Mouse (Mus musculus) MEL (cell line): ENCODE data around the gene Rarb. TPM values are rescaled to one million over a fixed set of nuclear protein-coding genes. Genes with fewer than 3 reads are reported as not detected.

Experiments
- DNase-seq: peaks from one replicate; pipeline ENCODE4 v3.0.0; 2011; ENCODE audit warnings: low read depth, low spot score
- H3K27ac ChIP-seq: 2 replicates; pipeline ENCODE4 v1.5.1; 2012; ENCODE audit warnings: low read depth, mild to moderate bottlenecking, control low read depth, low read length, moderate library complexity; ENCODE audit not compliant: control insufficient read depth
- H3K27me3 ChIP-seq, 2 experiments: fragments of 150-350 bp in 1 of 2; sonication (generic) in 1 of 2; 2 replicates each; pipeline ENCODE4 v1.6.1; 2012; ENCODE audit warnings: low read length in 2 of 2, mild to moderate bottlenecking in 2 of 2, improper control_type of control experiment in 1 of 2, moderate library complexity in 1 of 2; ENCODE audit not compliant: insufficient read depth in 2 of 2, control insufficient read depth in 1 of 2
- H3K36me3 ChIP-seq, 2 experiments: 2 replicates each; pipeline ENCODE4 v1.6.1; 2012 to 2014; ENCODE audit warnings: low read length in 2 of 2, improper control_type of control experiment in 1 of 2, inconsistent platforms in 1 of 2, mild to moderate bottlenecking in 1 of 2; ENCODE audit not compliant: insufficient read depth in 2 of 2, control insufficient read depth in 1 of 2
- H3K4me1 ChIP-seq, 2 experiments: fragments of 150-350 bp in 1 of 2; sonication (generic) in 1 of 2; 2 replicates each; pipeline ENCODE4 v1.6.1; 2012; ENCODE audit warnings: low read length in 2 of 2, improper control_type of control experiment in 1 of 2, mild to moderate bottlenecking in 1 of 2; ENCODE audit not compliant: insufficient read depth in 2 of 2, control insufficient read depth in 1 of 2
- H3K4me3 ChIP-seq, 2 experiments: fragments of 150-350 bp in 1 of 2; sonication (generic) in 1 of 2; 2 replicates each; pipeline ENCODE4 v1.5.1; 2012; ENCODE audit warnings: low read depth in 2 of 2, low read length in 2 of 2, mild to moderate bottlenecking in 2 of 2, moderate library complexity in 2 of 2, control low read depth in 1 of 2, improper control_type of control experiment in 1 of 2; ENCODE audit not compliant: control insufficient read depth in 1 of 2, insufficient read depth in 1 of 2
- H3K79me2 ChIP-seq: 2 replicates; pipeline ENCODE4 v1.6.1; 2012; ENCODE audit warnings: mild to moderate bottlenecking, low read length, moderate library complexity; ENCODE audit not compliant: control insufficient read depth, poor library complexity, insufficient read depth
- H3K9ac ChIP-seq: 2 replicates; pipeline ENCODE4 v1.6.1; 2012; ENCODE audit warnings: low read depth, mild to moderate bottlenecking, control low read depth, low read length, moderate library complexity; ENCODE audit not compliant: control insufficient read depth, poor library complexity, severe bottlenecking
- H3K9me3 ChIP-seq: fragments of 150-350 bp; sonication (generic); replicated peaks from 2 replicates; pipeline ENCODE4 v1.6.1; 2012; ENCODE audit warnings: mild to moderate bottlenecking, low read length, improper control_type of control experiment, moderate library complexity; ENCODE audit not compliant: insufficient read depth
- CHD1 ChIP-seq: IDR thresholded peaks from 2 replicates; pipeline ENCODE4 v1.6.1; 2012; ENCODE audit warnings: low read depth, mild to moderate bottlenecking, inconsistent platforms, low read length, improper control_type of control experiment
- CTCF ChIP-seq, 3 experiments: IDR thresholded peaks in 2 of 3; conservative IDR thresholded peaks in 1 of 3; 2 replicates each; pipeline ENCODE4 v1.5.1; 2011 to 2012; ENCODE audit warnings: low read length in 3 of 3, low read depth in 2 of 3, mild to moderate bottlenecking in 2 of 3, improper control_type of control experiment in 1 of 3, inconsistent platforms in 1 of 3, mixed read lengths in 1 of 3, moderate library complexity in 1 of 3; ENCODE audit not compliant: control insufficient read depth in 1 of 3, insufficient read depth in 1 of 3, poor library complexity in 1 of 3, severe bottlenecking in 1 of 3
- ELF1 ChIP-seq: IDR thresholded peaks from 2 replicates; pipeline ENCODE4 v1.6.1; 2014; ENCODE audit warnings: low read depth, mild to moderate bottlenecking, inconsistent platforms, low read length, improper control_type of control experiment, moderate library complexity
- ETS1 ChIP-seq: IDR thresholded peaks from 2 replicates; pipeline ENCODE4 v1.6.1; 2012; ENCODE audit warnings: low read depth, mild to moderate bottlenecking, inconsistent platforms, low read length, improper control_type of control experiment, moderate library complexity
- GATA1 ChIP-seq: IDR thresholded peaks from 2 replicates; pipeline ENCODE4 v1.6.1; 2011; ENCODE audit warnings: low read depth, low read length, improper control_type of control experiment
- KAT2A ChIP-seq: conservative IDR thresholded peaks from 2 replicates; pipeline ENCODE4 v1.6.1; 2012; ENCODE audit warnings: low read depth, low read length, improper control_type of control experiment, inconsistent platforms
- MAFK ChIP-seq: IDR thresholded peaks from 2 replicates; pipeline ENCODE4 v1.6.1; 2011; ENCODE audit warnings: low read depth, mild to moderate bottlenecking, low read length, improper control_type of control experiment, borderline replicate concordance
- MAZ ChIP-seq: IDR thresholded peaks from 2 replicates; pipeline ENCODE4 v1.6.1; 2012; ENCODE audit warnings: low read depth, mild to moderate bottlenecking, inconsistent platforms, low read length, improper control_type of control experiment
- MEF2A ChIP-seq: IDR thresholded peaks from 2 replicates; pipeline ENCODE4 v1.6.1; 2014; ENCODE audit warnings: low read depth, mild to moderate bottlenecking, inconsistent platforms, low read length, improper control_type of control experiment; ENCODE audit not compliant: poor library complexity, insufficient replicate concordance, severe bottlenecking; ENCODE audit errors: extremely low read depth
- MYB ChIP-seq: IDR thresholded peaks from 2 replicates; pipeline ENCODE4 v1.6.1; 2011; ENCODE audit warnings: mild to moderate bottlenecking, low read depth, low read length, improper control_type of control experiment
- NRF1 ChIP-seq: IDR thresholded peaks from 2 replicates; pipeline ENCODE4 v1.6.1; 2014; ENCODE audit warnings: low read depth, mild to moderate bottlenecking, inconsistent platforms, low read length, improper control_type of control experiment, moderate library complexity; ENCODE audit not compliant: poor library complexity, insufficient read depth, severe bottlenecking
- POLR2A ChIP-seq, 2 experiments: IDR thresholded peaks; 2 replicates each; pipeline ENCODE4 v1.6.1; 2011 to 2012; ENCODE audit warnings: low read length in 2 of 2, mild to moderate bottlenecking in 2 of 2, control low read depth in 1 of 2, improper control_type of control experiment in 1 of 2, low read depth in 1 of 2, moderate library complexity in 1 of 2; ENCODE audit not compliant: control insufficient read depth in 1 of 2, insufficient read depth in 1 of 2, poor library complexity in 1 of 2
- POLR2AphosphoS5 ChIP-seq: IDR thresholded peaks from 2 replicates; pipeline ENCODE4 v1.6.1; 2012; ENCODE audit warnings: low read depth, borderline replicate concordance, mild to moderate bottlenecking, inconsistent platforms, low read length, moderate library complexity, mixed read lengths
- SMC3 ChIP-seq: IDR thresholded peaks from 2 replicates; pipeline ENCODE4 v1.6.1; 2011; ENCODE audit warnings: low read depth, low read length, improper control_type of control experiment
- TAL1 ChIP-seq: IDR thresholded peaks from 2 replicates; pipeline ENCODE4 v1.6.1; 2012; ENCODE audit warnings: mild to moderate bottlenecking, inconsistent platforms, low read length, moderate library complexity, mixed read lengths
- UBTF ChIP-seq: IDR thresholded peaks from 2 replicates; pipeline ENCODE4 v1.6.1; 2012; ENCODE audit warnings: low read depth, mild to moderate bottlenecking, inconsistent platforms, low read length, improper control_type of control experiment, moderate library complexity, borderline replicate concordance; ENCODE audit not compliant: insufficient read depth
- USF1 ChIP-seq: IDR thresholded peaks from 2 replicates; pipeline ENCODE4 v1.6.1; 2014; ENCODE audit warnings: low read depth, mild to moderate bottlenecking, inconsistent platforms, low read length, improper control_type of control experiment, moderate library complexity
- ZKSCAN1 ChIP-seq: IDR thresholded peaks from 2 replicates; pipeline ENCODE4 v1.6.1; 2012; ENCODE audit warnings: low read depth, mild to moderate bottlenecking, inconsistent platforms, low read length, improper control_type of control experiment, moderate library complexity
- ZNF384 ChIP-seq: IDR thresholded peaks from 2 replicates; pipeline ENCODE4 v1.6.1; 2012; ENCODE audit warnings: low read depth, mild to moderate bottlenecking, inconsistent platforms, low read length, improper control_type of control experiment
- polyA plus RNA-seq, 2 experiments: library from polyadenylated mRNA; stranded (reverse) in 1 of 2; unstranded in 1 of 2; fragments of >175 nt in 1 of 2; fragments of >200 nt in 1 of 2; gene quantifications; 2 replicates each; pipeline versions ENCODE4 v1.2.1 to v1.2.4; 2012; ENCODE audit warnings: low replicate concordance in 2 of 2, low read depth in 1 of 2; ENCODE audit not compliant: insufficient read length in 2 of 2, insufficient read depth in 1 of 2, missing spikeins in 1 of 2
- total RNA-seq: library from RNA; depleted of rRNA; stranded (reverse); fragments of 300-350 nt; gene quantifications from 2 replicates; pipeline ENCODE4 v1.2.3, GENCODE M21; 2012

Rarb gene
- total and polyA plus RNA-seq, 3 experiments: not detected

DNA sequence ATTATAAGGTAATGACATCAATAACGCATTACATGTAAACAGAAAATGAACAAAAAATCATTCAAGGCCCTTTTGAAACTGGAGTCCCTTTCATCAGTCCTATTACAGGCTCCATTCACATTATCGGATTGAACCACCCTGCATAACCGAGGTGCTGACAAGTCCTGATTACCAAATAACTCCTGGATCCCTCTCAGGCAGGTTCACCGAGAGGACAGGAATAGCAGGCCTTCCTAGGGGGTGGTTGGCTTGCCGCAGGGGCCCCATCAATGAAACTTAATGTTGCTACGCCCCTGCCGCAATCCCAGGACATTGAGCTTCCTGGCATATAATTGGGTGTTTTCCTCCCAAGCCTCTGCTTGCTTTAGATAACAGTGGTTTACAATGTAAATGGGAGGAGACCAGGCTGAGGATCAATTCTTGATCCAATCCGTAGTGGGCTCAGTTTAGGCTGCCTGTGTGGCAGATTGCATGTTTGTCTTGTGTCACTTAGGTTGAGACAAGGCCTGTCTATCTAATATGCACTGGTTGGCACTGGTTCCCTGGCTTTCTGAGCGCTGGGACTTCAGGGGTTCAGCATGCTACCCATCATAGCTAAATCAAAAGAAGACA is 104.5 kb downstream of the Rarb start:
- Histone ChIP-seq H3K9ac (no peak overlapping the region), H3K4me3 (no peak overlapping the region), H3K4me1 (no peaks in the 10 kb centered on the region), H3K36me3 (no peaks in the 10 kb centered on the region), H3K27me3 (no peaks in the 10 kb centered on the region), H3K9me3 (no peaks in the 10 kb centered on the region), H3K79me2 (no peaks in the 10 kb centered on the region), H3K27ac (no peak overlapping the region)
- no peak for DNase-seq
- TF ChIP-seq SMC3: no peak
- TF ChIP-seq MAZ: no peak
- no peak for TF ChIP-seq KAT2A
- TF ChIP-seq USF1: no peak
- TF ChIP-seq POLR2A (IDR thresholded peaks at IDR 0.05; ENCODE audit: control insufficient read depth in 1 of 2, insufficient read depth in 1 of 2, low read depth in 1 of 2, low read length in 2 of 2, poor library complexity in 1 of 2): no peak

DNA sequence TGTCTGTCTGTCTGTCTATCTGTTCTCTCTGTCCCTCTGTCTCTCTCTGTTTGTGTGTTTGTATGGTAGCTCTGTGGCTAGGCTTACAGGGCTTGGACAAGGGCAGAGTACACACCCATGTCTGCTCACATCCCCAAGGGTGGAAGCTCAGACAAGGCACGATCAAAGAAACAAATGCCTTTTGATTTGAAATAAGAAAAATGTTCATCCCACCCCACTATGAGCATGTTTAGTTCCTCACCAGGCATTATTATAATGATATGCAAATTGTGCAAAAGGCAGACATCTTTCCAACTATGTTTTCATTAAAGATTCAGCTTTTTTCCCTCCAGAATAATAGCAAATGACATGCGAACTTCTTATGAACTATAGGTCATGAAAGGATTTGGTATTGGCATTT is 105.2 kb downstream of the Rarb start:
- no peaks in the 10 kb centered on the region for H3K9me3 ChIP-seq
- H3K36me3 ChIP-seq: no peaks in the 10 kb centered on the region
- no peak overlapping the region for H3K4me3 ChIP-seq
- DNase-seq: no peak
- H3K27ac ChIP-seq: no peak overlapping the region
- H3K79me2 ChIP-seq: no peaks in the 10 kb centered on the region
- H3K27me3 ChIP-seq: no peaks in the 10 kb centered on the region
- no peak overlapping the region for H3K9ac ChIP-seq
- no peak for TF ChIP-seq MYB
- TF ChIP-seq MEF2A: no peak
- no peak for TF ChIP-seq CHD1
- no peak for TF ChIP-seq UBTF
- no peak for TF ChIP-seq ZKSCAN1
- no peak for TF ChIP-seq MAFK
- TF ChIP-seq GATA1: no peak
- no peak for TF ChIP-seq POLR2AphosphoS5
- no peak for TF ChIP-seq ZNF384
- no peak for TF ChIP-seq TAL1
- no peak for TF ChIP-seq ELF1
- no peak for TF ChIP-seq ETS1
- no peak for TF ChIP-seq KAT2A
- no peak for TF ChIP-seq NRF1
- TF ChIP-seq CTCF (IDR thresholded peaks at IDR 0.05 in 2 of 3, conservative IDR thresholded peaks at IDR 0.05 in 1 of 3; ENCODE audit: control insufficient read depth in 1 of 3, insufficient read depth in 1 of 3, low read depth in 2 of 3, low read length in 3 of 3, poor library complexity in 1 of 3, severe bottlenecking in 1 of 3): no peak
- TF ChIP-seq, all 39 proteins: peak for 0
- no peaks in the 10 kb centered on the region for H3K4me1 ChIP-seq
